Mouse (Mus musculus): ENCODE results near the gene Smad1. TPM values are rescaled to one million over a fixed set of nuclear protein-coding genes. Genes with fewer than 3 reads are reported as not detected.
A peak's percentile ranks its signal among the peaks of the same experiment; 100 is the strongest.

Smad1 gene
- polyA plus RNA-seq, 1 experiment from 2014 or later: 39.6 TPM

- no peak for DNase-seq (ENCODE audit: low spot score)
- peaks cover 26% of the 10 kb centered on the region for H3K36me3 ChIP-seq
- H3K9me3 ChIP-seq (replicated peaks): no peaks in the 10 kb centered on the region
- H3K4me1 ChIP-seq: peaks cover 27% of the 10 kb centered on the region
- no peak overlapping the region for H3K27ac ChIP-seq
- no peak overlapping the region for H3K4me3 ChIP-seq
- H3K27me3 ChIP-seq (ENCODE audit: low read depth, poor library complexity, severe bottlenecking): no peaks in the 10 kb centered on the region
- 71% methylated on average over 9 of the region's 9 CpGs for WGBS
Observed at GRCm38 (mm10) chr8:79394009-79394408, 5.3 kb downstream of the Smad1 start.

GRCm38 (mm10) chr8:79393215-79393614 lies 6.1 kb downstream of the Smad1 start:
- Histone ChIP-seq H3K36me3 (peaks cover 27% of the 10 kb centered on the region), H3K27me3 (ENCODE audit: low read depth, poor library complexity, severe bottlenecking) (no peaks in the 10 kb centered on the region), H3K4me1 (peaks cover 35% of the 10 kb centered on the region), H3K9me3 (replicated peaks) (no peaks in the 10 kb centered on the region), H3K4me3 (no peak overlapping the region), H3K27ac (no peak overlapping the region)
- WGBS: 90% methylated on average over 5 of the region's 5 CpGs
- no peak for DNase-seq (ENCODE audit: low spot score)

DNA sequence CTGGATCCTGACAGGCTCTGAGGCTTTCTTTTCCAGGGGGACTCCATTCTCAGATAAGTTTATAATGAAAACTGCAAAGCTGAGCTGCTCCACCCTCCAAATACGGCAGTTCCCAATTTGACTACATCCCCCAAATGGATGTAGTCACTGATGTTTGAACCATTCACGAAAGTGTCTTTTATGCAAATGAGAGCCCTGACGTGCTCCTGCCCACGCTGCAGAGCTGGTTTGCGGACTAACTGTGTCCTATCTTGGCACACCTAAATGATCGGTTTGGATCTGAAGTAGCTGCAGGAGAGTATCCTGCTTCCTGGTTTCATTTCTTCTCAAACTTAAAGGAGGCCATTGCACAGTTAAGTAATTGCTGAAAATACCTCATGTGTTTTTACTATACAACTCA lies 6.7 kb downstream of the Smad1 start:
- DNase-seq (ENCODE audit: low spot score): no peak
- H3K4me1 ChIP-seq: peaks cover 33% of the 10 kb centered on the region
- WGBS: 75% methylated on average over 6 of the region's 6 CpGs

GRCm38 (mm10) chr8:79391454-79391853 lies 7.9 kb downstream of the Smad1 start:
- no peak overlapping the region for H3K4me3 ChIP-seq

More for the DNA sequence above, 6.7 kb downstream of the Smad1 start:
- no peaks in the 10 kb centered on the region for H3K27me3 ChIP-seq (ENCODE audit: low read depth, poor library complexity, severe bottlenecking)
- H3K9me3 ChIP-seq (replicated peaks): no peaks in the 10 kb centered on the region
- no peak overlapping the region for H3K4me3 ChIP-seq
- H3K36me3 ChIP-seq: peaks cover 30% of the 10 kb centered on the region
- no peak overlapping the region for H3K27ac ChIP-seq

DNA sequence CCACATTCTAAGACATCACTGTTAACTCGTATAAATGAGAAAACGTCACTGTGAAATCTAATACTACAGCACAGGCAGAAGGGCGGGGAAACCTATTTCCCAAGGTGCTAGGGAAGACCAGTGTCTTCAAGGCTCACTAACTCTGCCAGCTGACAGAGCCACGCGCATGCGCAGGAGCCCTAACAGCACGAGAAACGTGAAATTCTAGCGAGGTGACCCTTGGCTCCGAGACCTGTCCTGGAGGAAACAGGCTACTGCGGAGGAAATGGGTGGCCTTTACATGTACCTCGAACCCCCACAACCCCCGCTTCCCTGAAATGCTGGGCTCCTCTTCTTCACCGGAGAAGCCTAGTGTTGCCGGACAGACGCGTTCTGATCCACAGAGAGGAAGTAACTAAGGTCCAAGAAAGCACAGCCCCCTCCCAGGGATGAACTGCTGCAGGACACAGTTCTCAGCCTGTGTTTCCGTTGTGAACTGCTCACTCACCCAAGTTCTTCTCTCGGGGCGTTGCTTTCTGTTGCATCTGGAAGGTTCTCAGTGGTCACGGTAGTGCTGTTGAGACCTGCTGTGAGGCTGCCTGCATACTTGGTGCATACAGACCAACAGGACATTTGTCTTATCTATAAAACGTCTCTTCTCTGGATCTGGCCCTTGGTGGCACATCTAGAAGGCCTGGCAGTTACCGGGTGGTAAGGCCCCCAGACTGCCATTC lies 10.1 kb downstream of the Smad1 start:
- no peak overlapping the region for H3K4me3 ChIP-seq
- peak; percentile 33 for DNase-seq (ENCODE audit: low spot score)

More at GRCm38 (mm10) chr8:79391454-79391853, 7.9 kb downstream of the Smad1 start:
- H3K27me3 ChIP-seq (ENCODE audit: low read depth, poor library complexity, severe bottlenecking): no peaks in the 10 kb centered on the region
- peaks cover 21% of the 10 kb centered on the region for H3K4me1 ChIP-seq
- H3K9me3 ChIP-seq (replicated peaks): no peaks in the 10 kb centered on the region
- no peak for DNase-seq (ENCODE audit: low spot score)
- WGBS: 94% methylated on average over 13 of the region's 13 CpGs
- no peak overlapping the region for H3K27ac ChIP-seq
- peaks cover 41% of the 10 kb centered on the region for H3K36me3 ChIP-seq

DNA sequence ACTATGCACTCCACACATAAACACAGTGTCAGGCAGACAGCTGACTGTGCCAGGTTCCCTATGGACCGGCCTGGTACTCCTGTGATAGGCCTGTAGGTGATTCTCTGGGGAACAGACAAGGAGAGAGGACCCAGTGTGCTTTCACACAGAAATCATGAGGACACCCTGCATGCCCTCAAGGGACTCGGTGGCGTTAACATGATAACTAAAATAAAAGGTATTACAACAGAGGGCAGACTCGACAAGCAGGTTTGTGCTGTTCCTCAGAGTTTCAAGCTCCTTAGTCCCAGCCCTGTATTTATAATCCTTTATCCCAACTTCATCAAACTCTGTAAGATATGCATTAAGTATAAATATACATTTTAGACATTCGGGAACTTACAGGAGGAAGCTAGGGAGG lies 12.5 kb downstream of the Smad1 start:
- DNase-seq (ENCODE audit: low spot score): no peak

More for the DNA sequence above, 10.1 kb downstream of the Smad1 start:
- Histone ChIP-seq H3K36me3 (peaks cover 37% of the 10 kb centered on the region), H3K9me3 (replicated peaks) (no peaks in the 10 kb centered on the region), H3K4me1 (peaks cover 32% of the 10 kb centered on the region), H3K27ac (no peak overlapping the region), H3K27me3 (ENCODE audit: low read depth, poor library complexity, severe bottlenecking) (no peaks in the 10 kb centered on the region)
- 71% methylated on average over 23 of the region's 23 CpGs for WGBS

GRCm38 (mm10) chr8:79386358-79386757 lies 13.0 kb downstream of the Smad1 start:
- Histone ChIP-seq H3K9me3 (replicated peaks) (no peaks in the 10 kb centered on the region), H3K4me3 (no peak overlapping the region), H3K4me1 (peaks cover 61% of the 10 kb centered on the region), H3K27me3 (ENCODE audit: low read depth, poor library complexity, severe bottlenecking) (no peaks in the 10 kb centered on the region), H3K36me3 (peaks cover 33% of the 10 kb centered on the region), H3K27ac (no peak overlapping the region)
- WGBS: 69% methylated on average over 6 of the region's 6 CpGs
- DNase-seq (ENCODE audit: low spot score): no peak

More for the DNA sequence above, 12.5 kb downstream of the Smad1 start:
- Histone ChIP-seq H3K4me3 (no peak overlapping the region), H3K27me3 (ENCODE audit: low read depth, poor library complexity, severe bottlenecking) (no peaks in the 10 kb centered on the region), H3K4me1 (peaks cover 56% of the 10 kb centered on the region), H3K27ac (no peak overlapping the region), H3K36me3 (peaks cover 35% of the 10 kb centered on the region), H3K9me3 (replicated peaks) (no peaks in the 10 kb centered on the region)
- WGBS: 95% methylated on average over 5 of the region's 5 CpGs

DNA sequence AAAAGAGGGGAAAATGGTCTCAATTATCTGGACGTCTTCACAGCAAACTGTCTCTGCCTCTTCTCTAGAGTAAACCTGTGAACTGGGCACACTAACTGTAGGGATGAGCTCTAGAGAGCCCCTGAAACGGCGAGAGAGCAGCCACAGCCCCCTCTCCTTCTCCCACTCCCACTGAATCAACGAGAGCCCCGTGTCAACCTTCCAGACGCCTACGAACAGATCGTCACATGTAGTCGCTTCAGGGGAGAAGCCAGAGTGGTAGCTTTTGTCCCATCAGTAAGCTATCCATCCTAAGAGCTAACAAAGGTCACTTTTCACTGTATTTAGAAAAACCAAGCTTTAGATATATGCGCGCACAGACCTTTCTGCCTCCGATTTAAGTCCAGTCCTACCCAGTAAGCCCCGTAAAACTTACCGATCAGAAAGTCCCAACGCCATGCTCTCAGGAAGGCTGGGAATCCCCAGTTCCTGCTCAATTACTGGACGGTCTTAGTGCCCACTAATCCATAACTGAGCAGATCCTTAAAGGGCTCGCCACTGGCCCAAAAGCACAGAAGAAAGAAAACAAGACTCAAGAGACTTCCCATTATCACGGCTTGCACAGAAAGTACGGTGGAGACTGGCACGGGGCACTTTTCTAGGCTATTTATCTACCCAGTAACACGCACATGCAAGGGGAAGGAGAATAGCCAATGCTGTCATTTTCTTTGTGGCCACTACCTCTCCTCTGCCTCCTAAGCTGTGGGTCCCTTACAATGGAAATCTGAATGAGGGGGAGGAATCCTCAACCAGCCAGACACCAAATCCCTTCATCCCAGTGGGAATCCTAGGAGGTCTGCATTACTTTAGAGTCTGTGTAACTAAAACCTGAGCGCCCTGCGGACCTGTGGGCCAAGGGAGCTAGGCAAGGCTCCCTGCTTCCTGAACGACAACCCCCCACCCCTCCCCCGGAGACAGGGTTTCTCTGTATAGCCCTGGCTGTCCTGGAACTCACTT lies 14.7 kb downstream of the Smad1 start:
- no peak overlapping the region for H3K27ac ChIP-seq
- H3K27me3 ChIP-seq (ENCODE audit: low read depth, poor library complexity, severe bottlenecking): no peaks in the 10 kb centered on the region
- H3K4me3 ChIP-seq: peak overlapping the region; percentile 13; the same call in 1 of the 2 replicates
- DNase-seq (ENCODE audit: low spot score): no peak
- 16% methylated on average over 25 of the region's 25 CpGs for WGBS
- peaks cover 25% of the 10 kb centered on the region for H3K36me3 ChIP-seq
- peaks cover 77% of the 10 kb centered on the region for H3K4me1 ChIP-seq
- H3K9me3 ChIP-seq (replicated peaks): no peaks in the 10 kb centered on the region

- Histone ChIP-seq H3K27ac (peak overlapping the region; percentile 66), H3K4me1 (peaks cover 74% of the 10 kb centered on the region), H3K36me3 (peaks cover 15% of the 10 kb centered on the region), H3K27me3 (ENCODE audit: low read depth, poor library complexity, severe bottlenecking) (no peaks in the 10 kb centered on the region), H3K4me3 (no peak overlapping the region), H3K9me3 (replicated peaks) (no peaks in the 10 kb centered on the region)
- 8% methylated on average over 8 of the region's 8 CpGs for WGBS
- DNase-seq (ENCODE audit: low spot score): no peak
Observed at GRCm38 (mm10) chr8:79382857-79383262, 16.5 kb downstream of the Smad1 start.

GRCm38 (mm10) chr8:79381771-79382170 lies 17.5 kb downstream of the Smad1 start:
- 9% methylated on average over 6 of the region's 6 CpGs for WGBS
- no peak overlapping the region for H3K27ac ChIP-seq
- H3K36me3 ChIP-seq: peaks cover 12% of the 10 kb centered on the region
- peaks cover 82% of the 10 kb centered on the region for H3K4me1 ChIP-seq
- DNase-seq (ENCODE audit: low spot score): peak; percentile 49
- no peaks in the 10 kb centered on the region for H3K9me3 ChIP-seq (replicated peaks)
- H3K4me3 ChIP-seq: no peak overlapping the region
- H3K27me3 ChIP-seq (ENCODE audit: low read depth, poor library complexity, severe bottlenecking): no peaks in the 10 kb centered on the region

DNA sequence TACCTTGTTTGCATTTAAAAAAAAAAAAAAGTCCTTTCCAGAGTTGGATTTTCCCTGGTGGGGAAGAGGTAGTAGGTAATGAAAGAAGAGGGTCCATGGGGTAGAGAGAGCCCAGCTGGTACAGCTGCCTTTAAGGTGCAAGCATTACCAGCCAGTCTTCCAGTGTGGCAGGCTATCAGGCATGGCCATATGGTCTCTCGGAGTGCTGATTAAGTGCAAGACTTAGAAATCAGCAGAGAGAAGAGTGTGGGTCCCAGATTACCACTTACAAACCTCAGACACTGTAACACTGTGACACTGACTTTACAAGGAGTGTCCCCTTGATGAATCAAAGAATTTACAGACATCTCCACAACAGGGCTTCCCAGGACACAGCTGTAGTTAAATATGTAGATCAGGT lies 18.9 kb downstream of the Smad1 start:
- Histone ChIP-seq H3K27me3 (ENCODE audit: low read depth, poor library complexity, severe bottlenecking) (no peaks in the 10 kb centered on the region), H3K4me3 (no peak overlapping the region), H3K36me3 (0 out of 2 replicates have a peak, but pooled peaks cover 5% of the 10 kb centered on the region), H3K4me1 (peaks cover 86% of the 10 kb centered on the region), H3K9me3 (replicated peaks) (no peaks in the 10 kb centered on the region), H3K27ac (no peak overlapping the region)
- DNase-seq (ENCODE audit: low spot score): no peak
- 43% methylated on average over 1 of the region's 1 CpGs for WGBS

DNA sequence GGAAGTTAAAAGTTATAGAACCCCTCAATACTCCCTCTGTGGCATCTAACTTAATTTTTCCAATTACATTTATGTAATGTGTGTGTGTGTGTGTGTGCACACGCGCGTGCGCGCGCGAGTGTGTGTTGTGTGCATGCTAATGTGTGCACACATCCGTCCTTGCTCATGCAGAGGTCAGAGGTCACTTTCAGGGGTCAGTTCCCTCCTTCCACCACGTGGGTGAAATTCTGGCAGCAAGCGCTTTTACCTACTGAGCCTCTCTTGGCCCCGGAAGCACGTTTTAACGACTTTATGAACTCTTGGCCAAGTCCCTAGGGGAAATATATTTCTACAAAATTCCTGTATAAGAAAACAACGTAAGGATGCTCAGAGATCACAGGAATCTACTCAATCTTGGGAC lies 19.3 kb downstream of the Smad1 start:
- H3K27ac ChIP-seq: no peak overlapping the region
- H3K4me3 ChIP-seq: no peak overlapping the region
- no peaks in the 10 kb centered on the region for H3K9me3 ChIP-seq (replicated peaks)
- DNase-seq (ENCODE audit: low spot score): no peak
- H3K4me1 ChIP-seq: peaks cover 86% of the 10 kb centered on the region
- H3K27me3 ChIP-seq (ENCODE audit: low read depth, poor library complexity, severe bottlenecking): no peaks in the 10 kb centered on the region
- WGBS: 66% methylated on average over 14 of the region's 14 CpGs
- H3K36me3 ChIP-seq: 0 out of 2 replicates have a peak, but pooled peaks cover 5% of the 10 kb centered on the region

- H3K27me3 ChIP-seq (ENCODE audit: low read depth, poor library complexity, severe bottlenecking): no peaks in the 10 kb centered on the region
- peaks cover 13% of the 10 kb centered on the region for H3K36me3 ChIP-seq
- H3K9me3 ChIP-seq (replicated peaks): no peaks in the 10 kb centered on the region
- no peak overlapping the region for H3K4me3 ChIP-seq
- WGBS: 83% methylated on average over 9 of the region's 9 CpGs
- peaks cover 64% of the 10 kb centered on the region for H3K4me1 ChIP-seq
- no peak overlapping the region for H3K27ac ChIP-seq
- DNase-seq (ENCODE audit: low spot score): no peak
Observed at GRCm38 (mm10) chr8:79376648-79377047, 22.7 kb downstream of the Smad1 start.
